Mouse (Mus musculus): ENCODE data around the gene Mgrn1. TPM values are rescaled to one million over a fixed set of nuclear protein-coding genes. Genes with fewer than 3 reads are reported as not detected.

Gene Mgrn1
- total RNA-seq, 2 experiments from 2014 or later, result 87.3 to 91.8 TPM

- no peak for DNase-seq (ENCODE audit: low spot score in 2 of 2)
Measured at GRCm38 (mm10) chr16:4978275-4979051, 92.4 kb downstream of the Mgrn1 start.

DNA sequence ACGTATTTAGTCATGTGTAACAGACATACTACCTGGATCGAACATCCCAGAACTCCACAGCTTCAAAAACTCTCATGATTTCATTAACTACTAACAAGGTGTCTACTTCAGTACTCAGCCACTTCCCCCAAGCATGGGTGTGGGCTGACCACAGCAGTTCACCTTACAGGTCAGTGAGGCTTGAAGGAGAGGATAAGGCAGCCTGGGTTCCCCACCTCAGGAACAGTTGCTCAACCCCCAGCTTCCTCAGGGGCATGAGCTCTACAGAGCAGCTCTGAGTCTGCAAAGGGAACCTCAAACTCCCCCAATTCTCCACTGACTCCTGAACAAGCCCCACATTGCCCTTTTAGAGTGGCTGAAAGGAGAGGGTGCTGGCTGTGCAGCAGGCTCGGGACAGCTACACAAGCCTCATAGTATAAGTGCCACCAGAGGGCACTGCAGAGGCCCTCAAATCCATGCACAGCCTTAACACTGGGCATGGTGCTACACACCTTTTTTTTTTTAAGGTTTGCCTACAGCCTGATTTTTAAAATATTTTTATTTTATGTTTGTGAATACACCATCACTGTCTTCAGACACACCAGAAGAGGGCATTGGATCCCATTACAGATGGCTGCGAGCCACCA is 93.8 kb downstream of the Mgrn1 start:
- DNase-seq (ENCODE audit: low spot score in 2 of 2), result no peak

DNA sequence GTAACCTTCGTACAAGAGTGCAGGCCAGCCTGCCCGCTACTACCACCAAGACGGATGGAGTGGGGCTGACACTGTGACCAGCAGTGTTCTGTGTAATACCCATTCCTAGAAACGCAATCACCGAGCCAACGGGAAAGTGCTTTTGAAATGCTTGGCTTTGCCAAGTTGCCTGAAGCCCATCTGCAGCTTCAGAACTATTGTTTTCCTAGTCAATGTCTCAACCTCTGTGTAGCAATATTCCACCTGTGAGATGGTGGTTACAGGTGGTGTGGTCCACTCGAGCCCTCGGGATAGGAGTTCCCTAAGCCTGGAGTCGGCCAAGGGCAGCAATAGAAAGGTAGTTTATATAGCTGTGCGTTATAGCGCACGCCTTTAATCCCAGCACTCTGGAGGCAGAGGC is 98.7 kb downstream of the Mgrn1 start:
- no peak for DNase-seq (ENCODE audit: low spot score in 2 of 2)

Other genes starting within 250 kb of the Mgrn1 start
- gene Vasn, start 246.3 kb upstream of the Mgrn1 start, total RNA-seq (2021), result 10 to 100 TPM; 11.7 to 15.1 TPM
- 10 to 100 TPM; 61.8 to 62.1 TPM for gene Dnaja3, start 246.3 kb upstream of the Mgrn1 start, total RNA-seq (2021)
- 10 to 100 TPM; 27.3 to 28.5 TPM for gene Coro7, start 206.5 kb upstream of the Mgrn1 start, total RNA-seq (2021)
- gene Nmral1, start 166.9 kb upstream of the Mgrn1 start, total RNA-seq (2021), result 10 to 100 TPM; 14.0 to 15.1 TPM
- 10 to 100 TPM; 54.3 to 56.2 TPM for gene Hmox2, start 159.9 kb upstream of the Mgrn1 start, total RNA-seq (2021)
- 100 to 1,000 TPM; 107 to 114 TPM for gene Cdip1, start 96.0 kb upstream of the Mgrn1 start, total RNA-seq (2021)
- not detected for gene 4930562C15Rik, start 50.8 kb upstream of the Mgrn1 start, total RNA-seq (2021)
- 10 to 100 TPM; 32.3 to 32.8 TPM for gene Ubald1, start 5.9 kb upstream of the Mgrn1 start, total RNA-seq (2021)
- 10 to 100 TPM; 51.5 to 57.6 TPM for gene Nudt16l1, start 52.5 kb downstream of the Mgrn1 start, total RNA-seq (2021)
- 10 to 100 TPM; 25.9 to 27.9 TPM for gene Anks3, start 78.0 kb downstream of the Mgrn1 start, total RNA-seq (2021)
- not detected for gene Sept12, start 111.6 kb downstream of the Mgrn1 start, total RNA-seq (2021)
- gene Smim22, start 121.0 kb downstream of the Mgrn1 start, total RNA-seq (2021), result not detected
- 10 to 100 TPM; 15.8 to 19.1 TPM for gene Rogdi, start 127.3 kb downstream of the Mgrn1 start, total RNA-seq (2021)
- gene Glyr1, start 163.6 kb downstream of the Mgrn1 start, total RNA-seq (2021), result 10 to 100 TPM; 57.2 to 65.9 TPM
- 10 to 100 TPM; 39.5 to 42.2 TPM for gene Ubn1, start 163.8 kb downstream of the Mgrn1 start, total RNA-seq (2021)
- gene Ppl, start 246.2 kb downstream of the Mgrn1 start, total RNA-seq (2021), result under 1 TPM; 0.42 to 0.44 TPM

Measured in gastrocnemius, postnatal 4 days (tissue).